Mouse (Mus musculus) hindbrain, embryonic 15.5 days (tissue): ENCODE data around the gene Ccdc86. TPM values are rescaled to one million over a fixed set of nuclear protein-coding genes. Genes with fewer than 3 reads are reported as not detected.

Experiments used
- ATAC-seq: fragments of 200-750 bp; cut with Nextera tagmentation; 2 replicates; pipeline ENCODE4 v1.8.0; 2017; ENCODE audit warnings: low read depth, moderate number of reproducible peaks, moderate TSS enrichment; ENCODE audit not compliant: low FRiP score
- H3K27ac ChIP-seq: fragments of 300-500 bp; sonication (generic); replicated peaks from 2 replicates; pipeline ENCODE4 v1.5.1; 2015; ENCODE audit warnings: mild to moderate bottlenecking, inconsistent platforms
- H3K27me3 ChIP-seq: fragments of 300-500 bp; sonication (generic); 2 replicates; pipeline ENCODE4 v1.6.1; 2015; ENCODE audit warnings: control low read depth, inconsistent platforms
- H3K36me3 ChIP-seq: fragments of 300-500 bp; sonication (generic); 2 replicates; pipeline ENCODE4 v1.6.1; 2015; ENCODE audit warnings: control low read depth, inconsistent platforms
- H3K4me1 ChIP-seq: fragments of 300-500 bp; sonication (generic); replicated peaks from 2 replicates; pipeline ENCODE4 v1.6.1; 2015; ENCODE audit warnings: control low read depth, inconsistent platforms
- H3K4me2 ChIP-seq: fragments of 300-500 bp; sonication (generic); 2 replicates; pipeline ENCODE4 v1.6.1; 2015; ENCODE audit warnings: moderate library complexity, mild to moderate bottlenecking, inconsistent platforms
- H3K4me3 ChIP-seq: fragments of 300-500 bp; sonication (generic); 2 replicates; pipeline ENCODE4 v1.5.1; 2015; ENCODE audit warnings: mild to moderate bottlenecking, inconsistent platforms
- H3K9ac ChIP-seq: fragments of 300-500 bp; sonication (generic); 2 replicates; pipeline ENCODE4 v1.6.1; 2015; ENCODE audit warnings: inconsistent platforms
- H3K9me3 ChIP-seq: fragments of 300-500 bp; sonication (generic); 2 replicates; pipeline ENCODE4 v1.6.1; 2016; ENCODE audit warnings: control low read depth, inconsistent platforms
- WGBS: fragments of 180-500 bp; shearing (Covaris S2); methylation state at CpG from one replicate; pipeline ENCODE4 v1.1.7; 2015; 5-methylcytosine and 5-hydroxymethylcytosine counted together
- polyA plus RNA-seq: library from polyadenylated mRNA; unstranded; fragments of >200 nt; fragmentation: Nextera tagmentation; extraction: Ambion mirVana; gene quantifications from 2 replicates; pipeline ENCODE4 v1.2.1, GENCODE M21; 2015

Ccdc86 gene
- polyA plus RNA-seq, 1 experiment from 2014 or later = 14.6 TPM

DNA sequence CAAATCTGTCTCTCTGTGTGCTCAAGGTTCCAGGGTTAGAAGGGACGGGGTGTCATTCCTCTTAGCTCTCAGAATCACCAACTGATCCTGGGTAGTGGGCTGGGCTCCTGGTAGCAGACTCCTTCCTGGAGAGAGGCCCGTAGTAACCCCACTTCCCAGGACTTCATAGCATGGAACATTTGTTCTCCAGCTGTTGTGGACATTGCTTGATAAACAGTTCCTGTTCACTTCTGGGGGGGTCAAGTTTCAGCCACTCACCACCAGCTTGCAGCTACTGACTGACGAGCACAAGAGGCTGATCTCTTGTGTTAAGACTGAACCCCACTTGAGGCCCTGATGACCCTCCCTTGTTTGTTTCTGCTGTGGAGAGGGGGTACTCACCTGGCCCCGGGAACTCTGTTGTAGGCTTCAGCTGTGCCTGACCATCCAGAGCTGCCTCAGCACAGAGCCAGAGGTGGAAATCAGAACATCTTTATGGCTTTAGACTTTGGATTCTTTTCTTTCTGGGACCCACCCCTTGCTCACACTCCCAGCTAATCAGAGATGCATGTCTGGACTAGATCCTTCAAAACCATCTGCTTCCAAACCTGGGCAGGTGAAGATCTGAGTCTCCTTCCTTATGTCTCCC is 25.3 kb upstream of the Ccdc86 start, which contains the start of gene Ms4a10:
Gene Ms4a10 (minus strand): TSS at position 433 of the 628 bp plus-strand sequence.
- Histone ChIP-seq H3K4me1 (0 out of 2 replicates have a peak, but pooled peaks cover under 1% of the 10 kb centered on the region), H3K27ac (no peak within 1 kb of the TSS), H3K4me2 (no peak within 1 kb of the TSS), H3K9ac (no peak within 1 kb of the TSS), H3K36me3 (no peaks in the 10 kb centered on the region), H3K4me3 (no peak within 1 kb of the TSS), H3K27me3 (no peaks in the 10 kb centered on the region), H3K9me3 (peaks cover 4% of the 10 kb centered on the region; the same call in 1 of the 2 replicates)
- ATAC-seq = no peak
- WGBS = 77% methylated on average over 4 of the region's 4 CpGs

GRCm38 (mm10) chr19:10973187-10973586 is 24.1 kb upstream of the Ccdc86 start:
- Histone ChIP-seq H3K9me3 (peaks cover 4% of the 10 kb centered on the region; the same call in 1 of the 2 replicates), H3K4me1 (no peaks in the 10 kb centered on the region), H3K27me3 (no peaks in the 10 kb centered on the region), H3K36me3 (no peaks in the 10 kb centered on the region), H3K4me2 (no peak overlapping the region), H3K4me3 (no peak overlapping the region), H3K9ac (no peak overlapping the region), H3K27ac (no peak overlapping the region)
- ATAC-seq = no peak
- 64% methylated on average over 2 of the region's 2 CpGs for WGBS

- Histone ChIP-seq H3K4me3 (no peak overlapping the region), H3K4me1 (no peaks in the 10 kb centered on the region), H3K27me3 (no peaks in the 10 kb centered on the region), H3K9me3 (peaks cover 4% of the 10 kb centered on the region; the same call in 1 of the 2 replicates), H3K36me3 (no peaks in the 10 kb centered on the region), H3K27ac (no peak overlapping the region), H3K4me2 (no peak overlapping the region), H3K9ac (no peak overlapping the region)
- no peak for ATAC-seq
- 53% methylated on average over 3 of the region's 3 CpGs for WGBS
Measured at GRCm38 (mm10) chr19:10972660-10973059, 23.6 kb upstream of the Ccdc86 start.

DNA sequence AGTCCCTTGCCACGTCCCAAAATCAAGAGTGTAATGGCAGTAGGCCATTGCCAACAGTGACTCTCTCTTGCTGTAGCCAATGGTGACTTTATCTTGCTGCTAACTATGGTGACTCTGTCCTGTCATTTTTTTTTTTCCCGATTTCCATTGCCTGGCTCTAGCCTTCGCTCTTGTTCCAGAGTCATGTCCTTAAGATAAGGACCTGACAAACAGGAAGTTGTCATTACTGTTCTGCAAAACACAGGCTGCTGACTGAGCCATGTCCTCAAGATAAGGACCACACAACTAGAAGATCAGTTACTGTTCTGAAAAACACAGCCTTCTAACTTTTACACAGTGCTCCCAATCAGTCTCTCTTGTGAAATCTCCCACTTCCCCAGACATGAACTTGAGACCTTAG is 21.4 kb upstream of the Ccdc86 start:
- peaks cover 4% of the 10 kb centered on the region; the same call in 1 of the 2 replicates for H3K9me3 ChIP-seq
- H3K4me1 ChIP-seq = no peaks in the 10 kb centered on the region
- H3K27me3 ChIP-seq = no peaks in the 10 kb centered on the region
- no peaks in the 10 kb centered on the region for H3K36me3 ChIP-seq
- no peak overlapping the region for H3K4me2 ChIP-seq
- H3K4me3 ChIP-seq = no peak overlapping the region
- ATAC-seq = no peak
- H3K9ac ChIP-seq = no peak overlapping the region
- no peak overlapping the region for H3K27ac ChIP-seq
- 84% methylated on average over 3 of the region's 3 CpGs for WGBS

DNA sequence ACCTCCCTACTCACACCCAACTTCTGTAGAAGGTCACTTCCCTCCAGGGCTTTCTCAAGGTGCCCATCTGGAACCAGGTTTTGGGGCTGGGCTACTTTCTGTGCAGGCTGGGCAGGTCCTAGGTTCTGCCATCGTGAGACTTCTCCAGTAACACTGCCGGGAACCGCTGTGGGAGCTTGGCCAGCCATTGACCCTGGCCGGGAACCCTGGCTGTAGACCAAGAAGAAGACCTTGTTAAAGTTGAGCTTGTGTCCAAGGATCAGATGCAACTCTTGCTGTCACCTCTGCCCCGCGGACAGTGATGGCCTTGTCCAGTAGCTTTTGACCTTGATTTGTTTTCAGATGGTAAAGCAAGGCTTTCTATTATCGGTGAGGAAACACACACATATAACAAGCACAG is 19.5 kb upstream of the Ccdc86 start:
- WGBS = 95% methylated on average over 7 of the region's 7 CpGs
- no peaks in the 10 kb centered on the region for H3K27me3 ChIP-seq
- H3K27ac ChIP-seq = no peak overlapping the region
- H3K4me3 ChIP-seq = no peak overlapping the region
- ATAC-seq = no peak
- no peaks in the 10 kb centered on the region for H3K36me3 ChIP-seq
- H3K9ac ChIP-seq = no peak overlapping the region
- no peak overlapping the region for H3K4me2 ChIP-seq
- H3K9me3 ChIP-seq = peaks cover 4% of the 10 kb centered on the region; the same call in 1 of the 2 replicates
- no peaks in the 10 kb centered on the region for H3K4me1 ChIP-seq

- H3K4me1 ChIP-seq = no peaks in the 10 kb centered on the region
- no peak overlapping the region for H3K27ac ChIP-seq
- H3K4me3 ChIP-seq = no peak overlapping the region
- H3K27me3 ChIP-seq = no peaks in the 10 kb centered on the region
- H3K36me3 ChIP-seq = no peaks in the 10 kb centered on the region
- H3K9me3 ChIP-seq = no peaks in the 10 kb centered on the region
- no peak overlapping the region for H3K4me2 ChIP-seq
- 93% methylated on average over 7 of the region's 7 CpGs for WGBS
- no peak overlapping the region for H3K9ac ChIP-seq
- ATAC-seq = no peak
Measured at GRCm38 (mm10) chr19:10965721-10966120, 16.7 kb upstream of the Ccdc86 start.

- Histone ChIP-seq H3K27me3 (no peaks in the 10 kb centered on the region), H3K9ac (peak overlapping the region; percentile 14; the same call in 1 of the 2 replicates), H3K4me2 (no peak overlapping the region), H3K4me1 (peaks cover 3% of the 10 kb centered on the region), H3K36me3 (no peaks in the 10 kb centered on the region), H3K9me3 (no peaks in the 10 kb centered on the region), H3K4me3 (no peak overlapping the region), H3K27ac (no peak overlapping the region)
- 46% methylated on average over 12 of the region's 12 CpGs for WGBS
- peak; percentile 54; the same call in 1 of the 2 replicates for ATAC-seq
Measured at GRCm38 (mm10) chr19:10959978-10960346, 10.9 kb upstream of the Ccdc86 start.

DNA sequence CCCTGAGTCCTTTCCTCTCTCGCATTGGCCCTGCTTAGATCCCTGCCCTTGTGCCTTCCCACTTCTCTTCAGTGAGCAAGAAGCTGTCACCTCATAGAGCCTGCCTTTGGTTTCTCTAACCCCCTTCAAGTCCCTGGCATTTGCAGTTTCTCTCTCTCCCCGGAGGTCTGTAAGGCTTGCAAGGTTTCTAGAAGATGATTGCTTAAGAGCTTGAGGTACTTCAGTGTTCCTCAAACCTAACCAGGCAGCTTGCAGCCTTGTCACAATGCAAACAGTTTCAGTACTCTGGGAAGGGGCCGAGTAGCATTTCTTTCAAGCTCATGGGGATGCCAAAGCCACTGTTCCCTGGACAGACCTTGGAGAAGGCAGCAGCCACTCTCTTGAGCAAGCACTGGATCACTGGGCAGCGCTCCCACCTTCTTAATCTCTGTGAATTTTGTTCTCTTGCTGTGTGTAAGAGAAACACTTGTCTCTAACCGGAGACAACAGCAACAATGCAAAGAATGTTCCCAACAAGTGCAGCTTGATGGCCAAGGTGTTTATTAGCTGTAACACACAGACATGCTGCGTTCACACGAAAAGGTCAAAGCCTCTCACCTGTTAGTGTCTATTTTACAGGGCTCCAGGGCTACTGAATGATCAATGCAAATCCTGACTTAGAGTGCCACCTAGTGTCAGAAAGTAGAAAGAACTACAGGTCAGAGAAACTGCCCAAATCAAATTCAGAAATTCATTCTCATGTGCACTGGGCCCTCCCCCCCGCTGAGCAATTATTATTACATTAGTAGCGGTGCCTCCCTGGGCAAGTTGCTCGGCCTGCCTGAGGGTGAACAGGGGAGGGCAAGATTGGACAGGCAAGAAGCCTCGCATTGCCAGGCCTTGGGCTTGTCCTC is 10.3 kb upstream of the Ccdc86 start:
- Histone ChIP-seq H3K27ac (no peak overlapping the region), H3K4me1 (peaks cover 3% of the 10 kb centered on the region), H3K4me3 (no peak overlapping the region), H3K27me3 (no peaks in the 10 kb centered on the region), H3K9me3 (no peaks in the 10 kb centered on the region), H3K9ac (peak overlapping the region; percentile 14; the same call in 1 of the 2 replicates), H3K4me2 (no peak overlapping the region), H3K36me3 (no peaks in the 10 kb centered on the region)
- peak; percentile 87 for ATAC-seq
- WGBS = 34% methylated on average over 11 of the region's 11 CpGs

GRCm38 (mm10) chr19:10952021-10952939 is 3.2 kb upstream of the Ccdc86 start:
- WGBS = 60% methylated on average over 11 of the region's 11 CpGs
- no peak overlapping the region for H3K27ac ChIP-seq
- no peaks in the 10 kb centered on the region for H3K36me3 ChIP-seq
- H3K4me2 ChIP-seq = 0 out of 2 replicates have a peak overlapping the region, but pooled peaks have one; percentile 4
- H3K9ac ChIP-seq = 0 out of 2 replicates have a peak overlapping the region, but pooled peaks have one; percentile 3
- H3K4me3 ChIP-seq = no peak overlapping the region
- H3K4me1 ChIP-seq = peaks cover 20% of the 10 kb centered on the region
- H3K27me3 ChIP-seq = no peaks in the 10 kb centered on the region
- no peaks in the 10 kb centered on the region for H3K9me3 ChIP-seq
- ATAC-seq = no peak

DNA sequence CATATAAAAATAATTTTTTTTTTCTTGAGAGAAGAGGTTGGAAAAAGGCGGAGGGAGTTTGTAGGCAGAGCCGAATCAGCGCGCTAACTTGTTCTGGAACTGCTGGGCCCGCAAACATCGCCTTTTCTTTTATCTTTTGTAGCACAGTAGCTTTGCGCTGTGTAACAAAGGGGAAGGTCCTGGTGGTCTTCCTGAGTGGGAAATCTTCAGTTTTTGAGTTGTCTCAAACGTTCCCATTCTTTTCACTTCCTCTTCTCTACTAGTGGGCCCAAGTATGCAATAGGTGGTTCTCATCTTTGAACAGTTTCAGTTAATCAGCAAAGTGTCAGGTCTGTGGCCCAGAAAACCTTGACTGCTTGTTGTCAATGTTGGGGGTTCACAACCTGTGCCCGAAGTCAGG is 492 bp upstream of the Ccdc86 start:
- H3K4me1 ChIP-seq = peaks cover 32% of the 10 kb centered on the region
- peaks cover 6% of the 10 kb centered on the region for H3K36me3 ChIP-seq
- ATAC-seq = no peak
- H3K27ac ChIP-seq = peak overlapping the region; percentile 73
- peak overlapping the region; percentile 76 for H3K4me3 ChIP-seq
- peak overlapping the region; percentile 100 for H3K4me2 ChIP-seq
- peak overlapping the region; percentile 39 for H3K9ac ChIP-seq
- H3K9me3 ChIP-seq = no peaks in the 10 kb centered on the region
- 38% methylated on average over 9 of the region's 9 CpGs for WGBS
- H3K27me3 ChIP-seq = no peaks in the 10 kb centered on the region

DNA sequence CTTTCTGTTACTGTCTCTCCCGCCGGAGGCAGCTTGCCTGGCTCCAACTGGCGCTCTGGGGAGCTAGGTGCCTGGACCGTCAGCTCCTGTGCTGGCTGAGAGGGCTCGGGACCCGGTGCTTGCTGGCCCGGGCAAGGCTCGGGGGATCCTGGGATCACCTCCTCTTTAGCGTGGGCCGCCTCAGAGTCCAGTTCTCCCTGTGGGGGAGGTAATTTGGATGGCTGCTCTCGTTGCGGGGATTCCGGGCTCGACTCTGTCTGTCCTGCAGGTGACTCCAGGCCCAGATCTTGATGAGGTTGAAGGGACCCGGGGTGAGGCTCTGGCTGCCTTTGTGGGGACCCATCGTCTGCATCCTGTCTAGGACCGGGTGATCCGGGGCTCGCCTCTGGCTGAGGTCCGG is 650 bp downstream of the Ccdc86 start:
- Histone ChIP-seq H3K9ac (peak overlapping the region; percentile 84), H3K4me3 (peak overlapping the region; percentile 76), H3K27ac (no peak overlapping the region), H3K36me3 (peaks cover 17% of the 10 kb centered on the region), H3K4me2 (peak overlapping the region; percentile 100), H3K9me3 (no peaks in the 10 kb centered on the region), H3K27me3 (no peaks in the 10 kb centered on the region), H3K4me1 (peaks cover 32% of the 10 kb centered on the region)
- 1% methylated on average over 20 of the region's 20 CpGs for WGBS
- no peak for ATAC-seq
